Mouse (Mus musculus): ENCODE results near the gene Pip4k2a.
"Not testable (repeated sequence)": the region's sequence is repeated elsewhere in the genome, so short reads cannot be mapped to it uniquely, and the experiment has no call there.

The Pip4k2a gene

GRCm38 (mm10) chr2:18897742-18898256 lies 100.1 kb downstream of the Pip4k2a start:
- DNase-seq (ENCODE audit: low read depth, low spot score) = peak; percentile 24

- peak; percentile 63 for DNase-seq (ENCODE audit: low read depth, low spot score)
Observed at GRCm38 (mm10) chr2:18896015-18896414, 101.9 kb downstream of the Pip4k2a start.

GRCm38 (mm10) chr2:18893336-18893735 lies 104.6 kb downstream of the Pip4k2a start:
- not testable (repeated sequence) for DNase-seq (ENCODE audit: low read depth, low spot score)

GRCm38 (mm10) chr2:18891991-18892537 lies 105.9 kb downstream of the Pip4k2a start:
- DNase-seq (ENCODE audit: low read depth, low spot score) = no peak

- no peak for DNase-seq (ENCODE audit: low read depth, low spot score)
Observed at GRCm38 (mm10) chr2:18890227-18891001, 107.5 kb downstream of the Pip4k2a start.

GRCm38 (mm10) chr2:18884277-18884676 lies 113.6 kb downstream of the Pip4k2a start:
- no peak for DNase-seq (ENCODE audit: low read depth, low spot score)

- no peak for DNase-seq (ENCODE audit: low read depth, low spot score)
Observed at GRCm38 (mm10) chr2:18874626-18875025, 123.3 kb downstream of the Pip4k2a start.

GRCm38 (mm10) chr2:18874063-18874462 lies 123.9 kb downstream of the Pip4k2a start:
- DNase-seq (ENCODE audit: low read depth, low spot score) = no peak

- DNase-seq (ENCODE audit: low read depth, low spot score) = no peak
Observed at GRCm38 (mm10) chr2:18873440-18873839, 124.5 kb downstream of the Pip4k2a start.

- DNase-seq (ENCODE audit: low read depth, low spot score) = peak; percentile 73
Observed at GRCm38 (mm10) chr2:18872797-18873196, 125.1 kb downstream of the Pip4k2a start.

- DNase-seq (ENCODE audit: low read depth, low spot score) = no peak
Observed at GRCm38 (mm10) chr2:18871087-18871486, 126.8 kb downstream of the Pip4k2a start.

GRCm38 (mm10) chr2:18867069-18867468 lies 130.9 kb downstream of the Pip4k2a start:
- DNase-seq (ENCODE audit: low read depth, low spot score) = no peak

- DNase-seq (ENCODE audit: low read depth, low spot score) = no peak
Observed at GRCm38 (mm10) chr2:18864719-18865118, 133.2 kb downstream of the Pip4k2a start.

GRCm38 (mm10) chr2:18861607-18862158 lies 136.2 kb downstream of the Pip4k2a start:
- DNase-seq (ENCODE audit: low read depth, low spot score) = no peak

GRCm38 (mm10) chr2:18860686-18861085 lies 137.2 kb downstream of the Pip4k2a start:
- DNase-seq (ENCODE audit: low read depth, low spot score) = peak; percentile 66

GRCm38 (mm10) chr2:18857952-18858351 lies 140.0 kb downstream of the Pip4k2a start:
- no peak for DNase-seq (ENCODE audit: low read depth, low spot score)

- DNase-seq (ENCODE audit: low read depth, low spot score) = no peak
Observed at GRCm38 (mm10) chr2:18856461-18856860, 141.5 kb downstream of the Pip4k2a start.

- DNase-seq (ENCODE audit: low read depth, low spot score) = no peak
Observed at GRCm38 (mm10) chr2:18855246-18855645, 142.7 kb downstream of the Pip4k2a start.

- no peak for DNase-seq (ENCODE audit: low read depth, low spot score)
Observed at GRCm38 (mm10) chr2:18853345-18853744, 144.6 kb downstream of the Pip4k2a start.

- DNase-seq (ENCODE audit: low read depth, low spot score) = no peak
Observed at GRCm38 (mm10) chr2:18850657-18851056, 147.3 kb downstream of the Pip4k2a start.

GRCm38 (mm10) chr2:18848074-18848629 lies 149.8 kb downstream of the Pip4k2a start:
- DNase-seq (ENCODE audit: low read depth, low spot score) = no peak

GRCm38 (mm10) chr2:18842527-18842926 lies 155.4 kb downstream of the Pip4k2a start:
- no peak for DNase-seq (ENCODE audit: low read depth, low spot score)
